ENCODE assay signal across 10 mouse cellular contexts in the genomic region with DNA sequence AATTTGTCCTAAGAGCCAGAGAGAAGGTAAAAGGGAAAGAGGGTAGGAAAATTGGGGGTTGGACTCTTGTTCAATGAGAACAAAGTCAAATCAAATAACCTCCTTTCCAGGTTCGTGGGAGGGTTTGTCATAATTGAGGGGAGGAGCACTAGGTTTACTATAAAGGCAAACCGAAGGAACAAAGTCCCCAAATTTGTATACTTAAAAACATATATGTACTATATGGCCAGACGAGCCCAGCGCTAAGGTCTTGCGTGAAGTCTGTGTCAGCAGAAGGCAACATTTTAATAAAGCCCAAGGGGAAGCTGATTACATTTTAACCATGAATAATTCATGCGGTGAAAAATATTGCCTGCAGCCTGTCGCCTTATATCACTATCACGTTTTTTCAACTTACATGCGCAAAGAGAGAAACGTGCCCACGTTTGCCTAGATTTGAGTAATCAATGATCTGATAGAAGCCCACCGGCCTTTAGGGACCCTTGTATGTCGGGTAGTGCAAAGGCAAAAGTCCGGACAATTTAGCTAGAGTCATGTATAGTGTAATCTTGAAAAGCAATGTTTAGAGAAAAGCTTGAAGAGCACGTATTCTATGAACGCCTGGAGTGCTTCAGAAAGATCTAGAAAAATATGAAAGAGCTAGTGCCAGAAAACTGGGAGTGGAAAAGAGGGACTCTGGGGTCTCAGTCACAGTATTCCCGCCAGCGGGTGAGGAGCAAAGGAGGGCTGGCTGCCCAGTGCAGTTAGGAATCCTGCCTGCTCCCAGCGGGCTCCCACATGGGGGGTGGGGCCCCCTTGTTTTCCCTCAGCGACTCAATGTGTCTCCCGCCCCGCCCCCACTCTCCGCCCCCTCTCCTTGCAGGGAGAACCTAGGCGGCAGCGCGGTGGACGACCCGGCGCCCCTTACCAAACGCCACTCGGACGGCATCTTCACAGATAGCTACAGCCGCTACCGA. TPM values are rescaled to one million over a fixed set of nuclear protein-coding genes. Genes with fewer than 3 reads are reported as not detected.
DNase-seq lines count a peak whose midpoint lies in the region; ATAC-seq and TF ChIP-seq lines count a peak whose summit lies in the region.
"Had no signal": no experiment of that assay in that cellular context is flagged by ENCODE, and none has a peak within 500 bp of the region (broad histone marks: within the 10 kb centered on the region; RNA-seq: fewer than 3 reads in every experiment).

No protein-coding gene starts in this region.

- under 1% methylated on average over 34 of the region's 34 CpGs for WGBS in heart, embryonic 14.5 days
- WGBS in hindbrain, embryonic 14.5 days = under 1% methylated on average over 34 of the region's 34 CpGs
- WGBS in midbrain, embryonic 16.5 days = under 1% methylated on average over 34 of the region's 34 CpGs

- H3K27ac ChIP-seq in heart, embryonic 14.5 days (replicated peaks in 1 of 2; ENCODE audit: control insufficient read depth in 1 of 2, insufficient read depth in 1 of 2, low read depth in 2 of 2, low read length in 2 of 2) = no peak overlapping the region
- H3K27ac ChIP-seq in cortical plate, adult 2 months (ENCODE audit: insufficient read depth, low read length) = no peak overlapping the region
- H3K27ac ChIP-seq in hindbrain, embryonic 14.5 days = peak overlapping the region; percentile 80
- peak overlapping the region; percentile 58 for H3K27ac ChIP-seq in midbrain, embryonic 16.5 days (ENCODE audit: low read length)

- no peak overlapping the region for H3K9ac ChIP-seq in heart, embryonic 14.5 days (ENCODE audit: low read length)
- peak overlapping the region; percentile 61 for H3K9ac ChIP-seq in hindbrain, embryonic 14.5 days
- H3K9ac ChIP-seq in midbrain, embryonic 16.5 days (ENCODE audit: low read depth, low read length) = peak overlapping the region; percentile 69

- H3K4me2 ChIP-seq in heart, embryonic 14.5 days (ENCODE audit: low read length) = peak overlapping the region; percentile 56
- peak overlapping the region; percentile 63 for H3K4me2 ChIP-seq in hindbrain, embryonic 14.5 days (replicated peaks)
- peak overlapping the region; percentile 77 for H3K4me2 ChIP-seq in midbrain, embryonic 16.5 days (ENCODE audit: low read length)

- H3K9me3 ChIP-seq in heart, embryonic 14.5 days (ENCODE audit: control insufficient read depth, low read length) = no peaks in the 10 kb centered on the region
- no peaks in the 10 kb centered on the region for H3K9me3 ChIP-seq in hindbrain, embryonic 14.5 days (ENCODE audit: control insufficient read depth, low read length)
- no peaks in the 10 kb centered on the region for H3K9me3 ChIP-seq in midbrain, embryonic 16.5 days (replicated peaks; ENCODE audit: control insufficient read depth, low read length, poor library complexity, severe bottlenecking)

- no peaks in the 10 kb centered on the region for H3K36me3 ChIP-seq in heart, embryonic 14.5 days (ENCODE audit: control insufficient read depth, insufficient read depth, low read length)
- no peaks in the 10 kb centered on the region for H3K36me3 ChIP-seq in hindbrain, embryonic 14.5 days (replicated peaks; ENCODE audit: control insufficient read depth, insufficient read depth)
- H3K36me3 ChIP-seq in midbrain, embryonic 16.5 days (ENCODE audit: control insufficient read depth, insufficient read depth, low read length) = no peaks in the 10 kb centered on the region
- H3K36me3 ChIP-seq: G1E had no signal

- ATAC-seq in heart, embryonic 14.5 days (ENCODE audit: insufficient number of reproducible peaks, insufficient read depth, low FRiP score, low read depth) = no peak
- peak; percentile 38 for ATAC-seq in hindbrain, embryonic 14.5 days (ENCODE audit: low FRiP score)
- ATAC-seq in midbrain, embryonic 16.5 days = peak; percentile 22; the same call in 1 of the 2 replicates
- no peak for ATAC-seq in activated CD4-positive, CD25-positive, alpha-beta regulatory T cell, adult 4 months

- TF ChIP-seq CTCF in cortical plate, adult 2 months (IDR thresholded peaks at IDR 0.05; ENCODE audit: extremely low read depth, insufficient read depth, low read length) = no peak

- peaks cover 74% of the 10 kb centered on the region for H3K27me3 ChIP-seq in heart, embryonic 14.5 days (ENCODE audit: control insufficient read depth, insufficient read depth, low read length)
- H3K27me3 ChIP-seq in hindbrain, embryonic 14.5 days (ENCODE audit: control insufficient read depth, insufficient read depth, low read length) = peaks cover 42% of the 10 kb centered on the region
- H3K27me3 ChIP-seq in midbrain, embryonic 16.5 days (ENCODE audit: control insufficient read depth, insufficient read depth, low read depth, low read length) = peaks cover 5% of the 10 kb centered on the region; the same call in 1 of the 2 replicates

- H3K4me1 ChIP-seq in heart, embryonic 14.5 days (ENCODE audit: control insufficient read depth in 2 of 2, insufficient read depth in 2 of 2, low read length in 2 of 2) = peaks cover 0 to 4% of the 10 kb centered on the region in 2 experiments; a peak in 2 of 4 replicates
- no peaks in the 10 kb centered on the region for H3K4me1 ChIP-seq in cortical plate, adult 2 months (ENCODE audit: control insufficient read depth, insufficient read depth, low read length)
- H3K4me1 ChIP-seq in hindbrain, embryonic 14.5 days (replicated peaks; ENCODE audit: control insufficient read depth, insufficient read depth, low read length) = peaks cover 13% of the 10 kb centered on the region; the same call in 1 of the 2 replicates
- H3K4me1 ChIP-seq in midbrain, embryonic 16.5 days (ENCODE audit: control insufficient read depth, insufficient read depth, low read length) = peaks cover 25% of the 10 kb centered on the region; the same call in 1 of the 2 replicates

- peak overlapping the region; percentile 25 to 33 for H3K4me3 ChIP-seq in heart, embryonic 14.5 days (ENCODE audit: control insufficient read depth in 1 of 2, insufficient read depth in 1 of 2, low read depth in 1 of 2, low read length in 2 of 2)
- H3K4me3 ChIP-seq in cortical plate, adult 2 months (ENCODE audit: insufficient read depth, low read length) = peak overlapping the region; percentile 38
- H3K4me3 ChIP-seq in hindbrain, embryonic 14.5 days (replicated peaks; ENCODE audit: low read length) = peak overlapping the region; percentile 37
- H3K4me3 ChIP-seq in midbrain, embryonic 16.5 days (ENCODE audit: low read depth, low read length) = peak overlapping the region; percentile 50
- H3K4me3 ChIP-seq: erythroblast, embryonic 14.5 days had no signal

- TF ChIP-seq POLR2A in cortical plate, adult 2 months (IDR thresholded peaks at IDR 0.05; ENCODE audit: extremely low read depth, insufficient read depth, low read length) = no peak

- no peak for DNase-seq in heart, postnatal 4 days
- DNase-seq in hindbrain, embryonic 14.5 days (ENCODE audit: low spot score) = peak; percentile 61
- no peak for DNase-seq in thymus, postnatal 14 days
- no peak for DNase-seq in spleen, postnatal 14 days (ENCODE audit: low spot score in 2 of 2)

RNA-seq across cellular contexts. Expression of a gene that starts 4.5 kb away (rescaled TPM):
- polyA plus RNA-seq in heart, embryonic 14.5 days (2014; fragmentation: Nextera tagmentation; extraction: Ambion mirVana) = 0.09 TPM in 1 of 2 replicates, not detected in the other
- not detected for total RNA-seq in heart, postnatal 4 days (2021)
- polyA plus RNA-seq in cortical plate, adult 2 months (2012; rRNA removed) = 15.7 and 17.5 TPM in 2 replicates
- polyA plus RNA-seq in hindbrain, embryonic 14.5 days (2014; fragmentation: Nextera tagmentation; extraction: Ambion mirVana) = 27.9 and 38.2 TPM in 2 replicates
- 18.2 and 19.5 TPM in 2 replicates for polyA plus RNA-seq in midbrain, embryonic 16.5 days (2015; fragmentation: Nextera tagmentation; extraction: Ambion mirVana)
- under 1 TPM in 1 of 2 experiments, not detected in 1; 0.20 TPM for polyA plus RNA-seq in activated CD4-positive, CD25-positive, alpha-beta regulatory T cell, adult 4 months (2017; shearing (Covaris generic))
- total RNA-seq: G1E had no signal
- polyA plus RNA-seq: erythroblast, embryonic 14.5 days; G1E had no signal

Comparison
In these comparisons a context has a peak if more than half of its experiments do, and no peak if none do; other contexts are left out.
1. ATAC-seq: peak in hindbrain, embryonic 14.5 days (single experiment) and midbrain, embryonic 16.5 days (single experiment); none in heart, embryonic 14.5 days (single experiment) and activated CD4-positive, CD25-positive, alpha-beta regulatory T cell, adult 4 months (single experiment).
2. H3K27ac ChIP-seq: peak in hindbrain, embryonic 14.5 days (single experiment) and midbrain, embryonic 16.5 days (single experiment); none in heart, embryonic 14.5 days (0 of 2) and cortical plate, adult 2 months (single experiment).
3. RNA of a gene that starts 4.5 kb away (polyA plus RNA-seq): 27.9 to 38.2 TPM in hindbrain, embryonic 14.5 days, 18.2 to 19.5 TPM in midbrain, embryonic 16.5 days and 15.7 to 17.5 TPM in cortical plate, adult 2 months; 0.20 TPM in activated CD4-positive, CD25-positive, alpha-beta regulatory T cell, adult 4 months and 0.09 TPM in heart, embryonic 14.5 days; every median in the first group is over 10 times any median in the second.
4. Peak in every context shown above with its lines, with median percentiles within 50 percentile points of each other: H3K4me2 ChIP-seq and H3K4me3 ChIP-seq.